Mouse (Mus musculus) heart, postnatal 10 days (tissue): ENCODE results near the gene Sema3a. TPM values are rescaled to one million over a fixed set of nuclear protein-coding genes. Genes with fewer than 3 reads are reported as not detected.
"Not testable (repeated sequence)": the region's sequence is repeated elsewhere in the genome, so short reads cannot be mapped to it uniquely, and the experiment has no call there.

Source experiments
- DNase-seq, 2 experiments: peaks; one replicate each; pipeline ENCODE4 v3.0.0; 2021
- intact Hi-C: fragments of 180-260 bp; cut with DNase I; formaldehyde crosslinking; loops from one replicate; pipeline ENCODE4 v1.15.1; 2025
- total RNA-seq, 2 experiments: library from RNA; stranded (reverse); gene quantifications; 2 replicates each; pipeline ENCODE4 v1.2.3; 2021

Sema3a gene
- total RNA-seq, 2 experiments from 2014 or later: 2.8 to 3.6 TPM

- intact Hi-C loops: no loop called here
- DNase-seq: no peak
Measured at GRCm38 (mm10) chr5:13416960-13417710, 291.9 kb downstream of the Sema3a start.

- no peak for DNase-seq
- intact Hi-C loops: no loop called here
Measured at GRCm38 (mm10) chr5:13421276-13421925, 296.2 kb downstream of the Sema3a start.

- peak; percentile 15 to 16 for DNase-seq
- intact Hi-C loops: no loop called here
Measured at GRCm38 (mm10) chr5:13428702-13429101, 303.5 kb downstream of the Sema3a start.

GRCm38 (mm10) chr5:13431827-13432226, 306.6 kb downstream of the Sema3a start:
- no peak for DNase-seq
- intact Hi-C loops: loop anchor here (5.0 kb wide), 1 partner anchor 40 kb away; no protein-coding TSS in a partner anchor

DNA sequence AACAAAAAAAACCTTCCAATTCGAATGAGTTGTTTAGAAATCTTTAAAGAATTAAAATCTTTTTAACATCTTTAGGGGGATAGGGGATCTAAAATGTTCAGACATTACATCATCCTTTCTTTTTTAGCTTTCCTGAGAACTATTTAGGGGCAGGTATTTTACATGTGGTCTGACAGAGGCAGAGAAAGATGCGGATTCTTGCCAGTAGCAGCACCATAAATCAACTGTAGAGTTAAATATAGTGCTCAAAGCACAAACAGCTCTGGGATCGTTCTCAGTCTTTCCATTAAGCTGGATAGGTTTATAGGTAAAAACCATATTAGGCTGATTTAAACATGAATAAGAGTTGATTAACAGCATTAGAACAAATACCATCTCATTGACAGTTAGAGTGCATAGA, 307.4 kb downstream of the Sema3a start:
- intact Hi-C loops: loop anchor here (5.0 kb wide), 1 partner anchor 40 kb away; no protein-coding TSS in a partner anchor
- DNase-seq: no peak

DNA sequence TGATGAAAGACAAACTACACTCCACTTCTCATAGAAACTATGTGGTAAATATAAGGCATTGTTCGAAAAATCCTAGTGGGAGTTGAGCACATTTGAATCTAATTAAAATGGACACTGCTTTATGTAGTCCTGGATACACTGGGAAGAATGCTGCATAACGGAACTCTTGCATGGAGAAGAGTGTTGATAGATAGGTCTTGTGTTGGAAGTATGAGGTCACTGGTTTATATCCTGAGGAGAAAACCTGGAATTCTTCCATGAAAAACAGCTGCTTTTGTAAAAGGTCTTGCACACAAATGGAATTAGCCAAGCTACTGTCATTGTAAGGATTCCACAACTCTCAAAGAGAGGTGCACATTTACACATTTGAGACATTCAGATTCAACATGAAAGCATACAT, 308.1 kb downstream of the Sema3a start:
- DNase-seq: no peak
- intact Hi-C loops: loop anchor here (5.0 kb wide), 1 partner anchor 39 kb away; no protein-coding TSS in a partner anchor

GRCm38 (mm10) chr5:13441112-13441511, 315.9 kb downstream of the Sema3a start:
- intact Hi-C loops: no loop called here
- DNase-seq: peak in 1 of 2 experiments; percentile 12

- no peak for DNase-seq
- intact Hi-C loops: no loop called here
Measured at GRCm38 (mm10) chr5:13460182-13461001, 335.2 kb downstream of the Sema3a start.

DNA sequence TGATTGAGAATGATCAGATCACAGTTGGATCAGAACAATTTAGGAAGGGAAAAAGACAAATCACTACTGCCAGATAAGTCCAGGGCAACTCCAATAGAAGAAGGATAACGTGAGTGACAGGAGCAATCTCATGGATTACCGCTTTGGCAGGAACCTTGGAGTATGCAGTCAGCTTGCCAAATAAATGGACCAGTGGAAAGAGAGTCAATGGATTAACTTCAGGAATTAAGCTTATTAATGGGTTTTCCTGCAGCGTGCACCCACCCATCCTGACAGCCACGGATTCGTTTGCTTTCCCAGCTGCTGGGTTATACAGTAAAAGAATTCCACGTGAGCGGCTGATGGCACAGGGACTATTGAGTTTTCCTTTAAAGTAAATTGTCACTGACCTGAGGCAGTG, 343.6 kb downstream of the Sema3a start:
- intact Hi-C loops: no loop called here
- DNase-seq: peak; percentile 12 to 22

- DNase-seq: no peak
- intact Hi-C loops: no loop called here
Measured at GRCm38 (mm10) chr5:13469401-13469800, 344.2 kb downstream of the Sema3a start.

- peak; percentile 73 to 74 for DNase-seq
- intact Hi-C loops: loop anchor here (5.0 kb wide), 2 partner anchors 38 to 63 kb away; no protein-coding TSS in a partner anchor
Measured at GRCm38 (mm10) chr5:13470057-13470905, 345.1 kb downstream of the Sema3a start.

GRCm38 (mm10) chr5:13477653-13478052, 352.4 kb downstream of the Sema3a start:
- DNase-seq: no peak
- intact Hi-C loops: no loop called here

DNA sequence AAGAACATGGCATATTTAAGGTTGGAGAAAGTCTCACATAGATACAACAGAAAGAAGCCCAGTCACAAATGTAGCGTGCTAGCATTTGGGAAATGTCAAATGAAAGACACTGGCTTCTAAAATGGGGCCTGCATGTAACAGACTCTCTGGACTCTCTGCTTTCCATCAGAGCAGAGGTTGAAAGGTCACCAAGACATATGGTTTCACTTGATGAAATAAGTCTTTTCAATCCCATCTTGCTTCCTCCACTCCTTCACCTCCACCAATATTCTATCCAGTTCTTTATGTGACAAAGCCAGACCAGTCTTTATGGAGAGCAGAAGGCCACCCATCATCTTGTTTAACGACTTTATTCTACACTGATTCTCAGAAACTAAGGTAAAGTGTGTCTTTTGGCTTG, 363.5 kb downstream of the Sema3a start:
- intact Hi-C loops: no loop called here
- no peak for DNase-seq

DNA sequence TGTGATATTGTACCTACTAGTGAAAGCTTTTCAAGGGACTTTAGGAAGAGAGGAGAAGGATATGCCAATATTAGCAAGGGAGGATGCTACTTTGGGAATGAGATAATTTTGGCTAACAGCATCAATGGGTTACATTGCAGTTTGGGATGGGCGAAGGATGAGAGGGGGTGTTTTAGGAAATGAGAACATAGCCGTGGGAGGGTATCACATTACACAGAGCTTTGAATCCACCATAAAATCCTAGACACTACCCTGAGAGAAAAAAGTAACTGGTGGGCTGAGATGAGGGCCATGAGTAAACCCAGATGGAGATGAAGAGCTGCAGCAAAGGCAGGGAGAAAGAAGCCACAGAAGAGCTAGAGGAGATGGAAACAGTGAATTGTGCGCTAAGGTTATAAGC, 370.8 kb downstream of the Sema3a start:
- DNase-seq, intact Hi-C loops: not testable (repeated sequence)

- DNase-seq: no peak
- intact Hi-C loops: no loop called here
Measured at GRCm38 (mm10) chr5:13499835-13500234, 374.6 kb downstream of the Sema3a start.

GRCm38 (mm10) chr5:13505839-13506499, 380.8 kb downstream of the Sema3a start:
- DNase-seq: no peak
- intact Hi-C loops: no loop called here

DNA sequence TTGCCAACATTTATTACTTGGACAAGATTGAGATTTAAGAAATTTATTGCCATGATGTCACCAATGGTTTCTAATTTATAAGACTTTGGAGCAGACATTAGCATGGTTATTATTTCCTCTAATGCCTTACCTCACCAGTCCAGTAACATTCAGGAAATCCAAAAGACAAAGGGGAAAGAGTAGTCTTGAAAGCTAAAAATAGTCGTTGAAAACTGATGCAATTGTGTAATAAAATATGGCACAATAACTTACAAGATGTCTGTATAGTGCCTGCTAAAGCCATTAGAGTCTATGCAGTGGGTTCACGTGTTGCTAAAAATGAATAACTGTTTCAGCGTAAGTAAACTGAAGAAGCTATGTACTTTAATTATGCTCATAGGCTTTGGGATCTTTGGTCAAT, 383.9 kb downstream of the Sema3a start:
- DNase-seq: no peak
- intact Hi-C loops: no loop called here

DNA sequence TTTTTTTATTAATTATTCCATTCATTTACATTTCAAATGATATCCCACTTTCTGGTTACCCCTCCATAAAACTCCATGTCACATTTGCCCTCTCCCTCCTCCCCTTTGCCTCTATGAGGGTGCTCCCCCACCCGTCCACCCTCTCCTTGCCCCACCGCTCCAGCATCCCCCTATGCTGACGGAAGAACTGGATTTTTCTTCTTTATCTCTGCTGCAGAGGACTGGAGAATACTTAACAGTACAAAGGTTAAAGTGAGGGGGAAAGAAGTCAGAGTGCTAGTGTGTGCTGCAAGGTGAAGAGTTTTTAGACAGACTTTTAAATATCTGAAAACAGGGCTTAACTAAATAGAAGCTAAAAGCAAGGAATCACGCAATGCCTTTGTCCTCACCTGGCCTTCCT, 391.8 kb downstream of the Sema3a start:
- intact Hi-C loops: no loop called here
- DNase-seq: no peak

DNA sequence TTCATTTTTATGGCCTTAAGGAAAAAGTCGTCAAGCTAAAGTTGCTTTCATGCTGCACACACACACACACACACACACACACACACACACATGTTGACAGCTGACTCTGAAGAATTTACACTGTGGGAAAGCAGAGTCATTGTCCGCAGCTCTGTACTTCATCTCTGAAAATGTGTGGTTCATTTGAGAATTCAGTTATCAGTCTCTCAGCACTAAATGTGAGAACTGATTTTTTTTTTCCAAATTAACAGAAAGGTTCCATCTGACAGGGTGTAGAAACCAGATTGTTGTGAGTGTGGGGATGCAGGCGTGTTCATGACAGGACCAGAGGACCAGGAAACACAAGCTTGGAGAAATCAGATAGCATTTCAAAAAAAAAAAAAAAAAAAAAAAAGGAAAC, 400.4 kb downstream of the Sema3a start:
- intact Hi-C loops: no loop called here
- peak in 1 of 2 experiments; percentile 19 for DNase-seq

- intact Hi-C loops: no loop called here
- peak in 1 of 2 experiments; percentile 26 for DNase-seq
Measured at GRCm38 (mm10) chr5:13527037-13527464, 401.8 kb downstream of the Sema3a start.
